Mouse (Mus musculus) embryonic facial prominence, embryonic 15.5 days (tissue): ENCODE data around the gene Fam53b. TPM values are rescaled to one million over a fixed set of nuclear protein-coding genes. Genes with fewer than 3 reads are reported as not detected.

ENCODE experiments used
- ATAC-seq: fragments of 200-750 bp; cut with Nextera tagmentation; 2 replicates; pipeline ENCODE4 v1.8.0; 2017; ENCODE audit warnings: low read depth, moderate TSS enrichment; ENCODE audit not compliant: insufficient number of reproducible peaks, low FRiP score, low TSS enrichment
- H3K27ac ChIP-seq: fragments of 300-500 bp; sonication (generic); replicated peaks from 2 replicates; pipeline ENCODE4 v1.5.1; 2015; ENCODE audit warnings: mild to moderate bottlenecking, inconsistent platforms
- H3K27me3 ChIP-seq: fragments of 300-500 bp; sonication (generic); 2 replicates; pipeline ENCODE4 v1.6.1; 2015; ENCODE audit warnings: inconsistent platforms
- H3K36me3 ChIP-seq: fragments of 300-500 bp; sonication (generic); 2 replicates; pipeline ENCODE4 v1.6.1; 2015; ENCODE audit warnings: mild to moderate bottlenecking, inconsistent platforms
- H3K4me1 ChIP-seq: fragments of 300-500 bp; sonication (generic); 2 replicates; pipeline ENCODE4 v1.6.1; 2015; ENCODE audit warnings: inconsistent platforms
- H3K4me2 ChIP-seq: fragments of 300-500 bp; sonication (generic); replicated peaks from 2 replicates; pipeline ENCODE4 v1.6.1; 2015; ENCODE audit warnings: mild to moderate bottlenecking, inconsistent platforms
- H3K4me3 ChIP-seq: fragments of 300-500 bp; sonication (generic); replicated peaks from 2 replicates; pipeline ENCODE4 v1.5.1; 2015; ENCODE audit warnings: mild to moderate bottlenecking, inconsistent platforms
- H3K9ac ChIP-seq: fragments of 300-500 bp; sonication (generic); 2 replicates; pipeline ENCODE4 v1.6.1; 2015; ENCODE audit warnings: inconsistent platforms
- H3K9me3 ChIP-seq: fragments of 300-500 bp; sonication (generic); replicated peaks from 2 replicates; pipeline ENCODE4 v1.6.1; 2016; ENCODE audit warnings: inconsistent platforms
- WGBS: fragments of 180-500 bp; shearing (Covaris S2); methylation state at CpG from one replicate; pipeline ENCODE4 v1.1.7; 2015; 5-methylcytosine and 5-hydroxymethylcytosine counted together
- polyA plus RNA-seq: library from polyadenylated mRNA; unstranded; fragments of >200 nt; fragmentation: Nextera tagmentation; extraction: Ambion mirVana; gene quantifications from 2 replicates; pipeline ENCODE4 v1.2.1, GENCODE M21; 2015

The Fam53b gene
- polyA plus RNA-seq, 1 experiment from 2014 or later, result 22.5 TPM

- H3K9ac ChIP-seq, result no peak overlapping the region
- no peaks in the 10 kb centered on the region for H3K9me3 ChIP-seq
- no peak overlapping the region for H3K4me2 ChIP-seq
- no peaks in the 10 kb centered on the region for H3K27me3 ChIP-seq
- peaks cover 19% of the 10 kb centered on the region for H3K4me1 ChIP-seq
- no peak overlapping the region for H3K27ac ChIP-seq
- H3K4me3 ChIP-seq, result no peak overlapping the region
- 77% methylated on average over 3 of the region's 3 CpGs for WGBS
- no peak for ATAC-seq
- H3K36me3 ChIP-seq, result no peaks in the 10 kb centered on the region
Measured at GRCm38 (mm10) chr7:132701412-132701811, 112.3 kb downstream of the Fam53b start.

GRCm38 (mm10) chr7:132700107-132700506 is 113.6 kb downstream of the Fam53b start:
- H3K27ac ChIP-seq, result no peak overlapping the region
- no peaks in the 10 kb centered on the region for H3K36me3 ChIP-seq
- peak; percentile 80 for ATAC-seq
- H3K4me2 ChIP-seq, result no peak overlapping the region
- H3K27me3 ChIP-seq, result no peaks in the 10 kb centered on the region
- no peaks in the 10 kb centered on the region for H3K9me3 ChIP-seq
- H3K4me3 ChIP-seq, result no peak overlapping the region
- no peak overlapping the region for H3K9ac ChIP-seq
- WGBS, result 46% methylated on average over 4 of the region's 4 CpGs
- H3K4me1 ChIP-seq, result peaks cover 19% of the 10 kb centered on the region

- Histone ChIP-seq H3K4me2 (no peak overlapping the region), H3K36me3 (no peaks in the 10 kb centered on the region), H3K4me1 (peaks cover 19% of the 10 kb centered on the region), H3K9ac (no peak overlapping the region), H3K9me3 (no peaks in the 10 kb centered on the region), H3K27ac (no peak overlapping the region), H3K27me3 (no peaks in the 10 kb centered on the region), H3K4me3 (no peak overlapping the region)
- ATAC-seq, result no peak
Measured at GRCm38 (mm10) chr7:132699639-132700038, 114.0 kb downstream of the Fam53b start.

GRCm38 (mm10) chr7:132699165-132699564 is 114.5 kb downstream of the Fam53b start:
- no peak overlapping the region for H3K9ac ChIP-seq
- no peak overlapping the region for H3K4me3 ChIP-seq
- H3K36me3 ChIP-seq, result no peaks in the 10 kb centered on the region
- H3K4me2 ChIP-seq, result no peak overlapping the region
- WGBS, result 72% methylated on average over 4 of the region's 4 CpGs
- no peaks in the 10 kb centered on the region for H3K27me3 ChIP-seq
- no peak for ATAC-seq
- H3K4me1 ChIP-seq, result peaks cover 19% of the 10 kb centered on the region
- no peaks in the 10 kb centered on the region for H3K9me3 ChIP-seq
- H3K27ac ChIP-seq, result no peak overlapping the region

DNA sequence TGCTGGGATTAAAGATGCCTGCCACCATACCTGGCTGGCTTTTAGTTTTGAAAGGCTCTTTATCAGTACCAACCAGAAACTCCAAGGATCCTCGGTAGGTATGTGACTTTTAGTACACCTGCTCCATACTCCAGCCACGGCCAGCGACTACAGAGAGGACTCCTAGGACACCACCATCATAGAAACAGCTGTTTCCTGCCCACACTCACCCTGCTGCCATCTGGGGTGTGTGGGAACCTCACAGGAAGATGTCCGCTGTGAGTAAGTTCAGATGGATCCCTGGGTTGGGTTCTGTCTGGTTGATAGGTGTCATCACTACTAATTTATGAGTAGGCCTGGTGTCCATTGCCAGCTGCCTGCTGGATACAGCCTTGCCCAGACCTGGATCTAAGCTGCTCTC is 114.9 kb downstream of the Fam53b start:
- Histone ChIP-seq H3K4me2 (no peak overlapping the region), H3K36me3 (no peaks in the 10 kb centered on the region), H3K9me3 (no peaks in the 10 kb centered on the region), H3K27me3 (no peaks in the 10 kb centered on the region), H3K4me3 (no peak overlapping the region), H3K4me1 (peaks cover 19% of the 10 kb centered on the region), H3K27ac (no peak overlapping the region), H3K9ac (no peak overlapping the region)
- ATAC-seq, result no peak
- WGBS, result 78% methylated on average over 4 of the region's 4 CpGs

- H3K36me3 ChIP-seq, result no peaks in the 10 kb centered on the region
- no peak overlapping the region for H3K4me2 ChIP-seq
- no peak for ATAC-seq
- H3K9me3 ChIP-seq, result no peaks in the 10 kb centered on the region
- no peak overlapping the region for H3K4me3 ChIP-seq
- 65% methylated on average over 8 of the region's 8 CpGs for WGBS
- H3K27me3 ChIP-seq, result no peaks in the 10 kb centered on the region
- H3K4me1 ChIP-seq, result peaks cover 25% of the 10 kb centered on the region
- H3K27ac ChIP-seq, result no peak overlapping the region; the same call in 1 of the 2 replicates
- H3K9ac ChIP-seq, result no peak overlapping the region
Measured at GRCm38 (mm10) chr7:132697258-132697796, 116.4 kb downstream of the Fam53b start.

DNA sequence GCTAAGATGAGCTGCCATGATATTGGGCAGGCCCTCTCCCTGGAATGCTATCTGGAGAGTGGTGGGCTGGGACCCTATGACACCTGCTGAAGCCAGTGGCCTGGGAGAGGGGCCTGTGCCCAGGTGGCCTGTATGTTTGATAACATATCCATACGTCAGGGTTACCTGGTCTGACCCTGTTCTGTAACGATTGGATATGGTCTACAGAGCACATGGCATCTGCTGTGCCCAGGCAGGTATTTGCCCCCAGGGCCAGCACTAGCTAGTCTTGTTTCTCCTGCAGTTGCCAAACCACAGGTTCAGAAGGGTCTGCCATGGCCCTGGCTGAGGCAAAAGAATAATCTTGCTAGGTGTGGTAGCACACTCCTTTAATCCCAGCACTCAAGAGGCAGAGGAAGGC is 120.1 kb downstream of the Fam53b start:
- ATAC-seq, result no peak
- Histone ChIP-seq H3K9ac (no peak overlapping the region), H3K27me3 (no peaks in the 10 kb centered on the region), H3K4me2 (no peak overlapping the region), H3K9me3 (no peaks in the 10 kb centered on the region), H3K27ac (no peak overlapping the region), H3K4me1 (peaks cover 10% of the 10 kb centered on the region), H3K4me3 (no peak overlapping the region), H3K36me3 (no peaks in the 10 kb centered on the region)
- WGBS, result 83% methylated on average over 2 of the region's 2 CpGs

- H3K4me2 ChIP-seq, result no peak overlapping the region
- no peak for ATAC-seq
- H3K4me3 ChIP-seq, result no peak overlapping the region
- no peaks in the 10 kb centered on the region for H3K9me3 ChIP-seq
- H3K4me1 ChIP-seq, result peaks cover 15% of the 10 kb centered on the region
- H3K27me3 ChIP-seq, result no peaks in the 10 kb centered on the region
- H3K9ac ChIP-seq, result no peak overlapping the region
- no peaks in the 10 kb centered on the region for H3K36me3 ChIP-seq
- WGBS, result 58% methylated on average over 9 of the region's 9 CpGs
- no peak overlapping the region for H3K27ac ChIP-seq
Measured at GRCm38 (mm10) chr7:132692719-132693118, 121.0 kb downstream of the Fam53b start.

DNA sequence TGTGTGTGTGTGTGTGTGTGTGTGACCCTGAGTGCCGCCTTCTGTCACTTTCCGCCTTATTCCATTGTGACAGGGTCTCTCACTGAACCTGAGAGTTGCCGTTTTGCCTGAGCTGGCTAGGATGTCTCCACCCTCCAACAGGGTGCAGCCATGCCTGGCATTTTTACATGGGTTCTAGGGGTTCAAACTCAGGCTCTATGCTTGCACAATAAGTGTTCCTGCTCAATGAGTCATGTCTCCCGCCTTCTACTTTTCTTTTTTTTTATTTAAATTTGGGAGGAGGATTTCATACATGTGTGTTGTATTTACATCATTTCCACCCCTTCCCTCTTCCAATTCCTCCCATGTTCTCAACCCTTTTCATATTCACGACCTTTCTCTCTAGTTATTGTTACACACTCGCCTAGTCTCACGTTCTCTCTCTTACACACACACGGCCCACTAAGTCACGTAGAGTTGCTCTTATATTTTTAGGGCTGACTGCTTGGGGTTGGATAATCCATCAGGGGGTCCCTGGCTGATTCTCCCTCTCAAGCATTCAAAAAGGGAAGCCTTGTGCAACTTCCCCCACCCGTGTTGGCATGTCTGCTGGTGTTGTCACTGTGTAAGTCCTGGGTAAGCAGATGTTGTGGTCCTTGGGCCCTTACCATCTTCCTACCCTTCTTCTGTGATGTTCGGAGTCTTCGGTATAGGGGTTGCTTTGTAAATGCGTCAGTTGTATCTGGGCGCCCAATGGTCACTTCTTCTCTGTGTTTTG is 122.8 kb downstream of the Fam53b start:
- ATAC-seq, result no peak
- Histone ChIP-seq H3K4me3 (no peak overlapping the region), H3K27me3 (no peaks in the 10 kb centered on the region), H3K4me1 (peaks cover 19% of the 10 kb centered on the region), H3K9me3 (no peaks in the 10 kb centered on the region), H3K4me2 (no peak overlapping the region), H3K9ac (no peak overlapping the region), H3K36me3 (no peaks in the 10 kb centered on the region), H3K27ac (no peak overlapping the region)
- WGBS, result 77% methylated on average over 14 of the region's 14 CpGs

- Histone ChIP-seq H3K27ac (0 out of 2 replicates have a peak overlapping the region, but pooled peaks have one; percentile 3), H3K4me2 (no peak overlapping the region), H3K4me1 (peaks cover 19% of the 10 kb centered on the region), H3K27me3 (no peaks in the 10 kb centered on the region), H3K36me3 (no peaks in the 10 kb centered on the region), H3K9ac (no peak overlapping the region), H3K4me3 (no peak overlapping the region), H3K9me3 (no peaks in the 10 kb centered on the region)
- ATAC-seq, result no peak
- WGBS, result 57% methylated on average over 5 of the region's 5 CpGs
Measured at GRCm38 (mm10) chr7:132689722-132690121, 124.0 kb downstream of the Fam53b start.

DNA sequence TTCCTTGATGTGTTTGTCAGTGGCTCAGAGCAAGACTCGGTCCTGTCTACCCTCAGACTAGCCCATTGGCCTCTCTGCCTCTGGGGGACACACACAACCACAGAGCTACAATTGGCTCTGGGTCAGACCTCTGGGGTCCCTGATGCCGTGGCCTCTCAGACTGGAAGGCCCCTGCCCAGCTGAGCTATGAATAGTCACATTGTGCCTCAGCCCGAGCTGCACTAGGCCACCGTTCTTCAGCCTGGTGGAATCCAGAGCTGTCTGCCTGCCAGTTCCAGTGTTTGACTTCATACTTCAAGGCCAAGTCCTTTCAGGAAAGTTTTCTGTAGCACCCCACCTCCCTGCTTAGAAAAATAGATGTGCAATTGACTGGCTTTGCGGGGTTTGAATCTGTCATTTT is 125.0 kb downstream of the Fam53b start:
- peaks cover 19% of the 10 kb centered on the region for H3K4me1 ChIP-seq
- no peak overlapping the region for H3K4me2 ChIP-seq
- no peaks in the 10 kb centered on the region for H3K36me3 ChIP-seq
- H3K27me3 ChIP-seq, result no peaks in the 10 kb centered on the region
- peak; percentile 58; the same call in 1 of the 2 replicates for ATAC-seq
- no peak overlapping the region for H3K9ac ChIP-seq
- WGBS, result 36% methylated on average over 5 of the region's 5 CpGs
- no peaks in the 10 kb centered on the region for H3K9me3 ChIP-seq
- 0 out of 2 replicates have a peak overlapping the region, but pooled peaks have one; percentile 6 for H3K27ac ChIP-seq
- H3K4me3 ChIP-seq, result no peak overlapping the region

- 0 out of 2 replicates have a peak overlapping the region, but pooled peaks have one; percentile 39 for H3K27ac ChIP-seq
- no peak overlapping the region for H3K9ac ChIP-seq
- no peaks in the 10 kb centered on the region for H3K9me3 ChIP-seq
- H3K4me2 ChIP-seq, result no peak overlapping the region
- H3K4me3 ChIP-seq, result no peak overlapping the region
- peaks cover 18% of the 10 kb centered on the region for H3K4me1 ChIP-seq
- no peaks in the 10 kb centered on the region for H3K27me3 ChIP-seq
- ATAC-seq, result no peak
- 41% methylated on average over 2 of the region's 2 CpGs for WGBS
- no peaks in the 10 kb centered on the region for H3K36me3 ChIP-seq
Measured at GRCm38 (mm10) chr7:132687897-132688296, 125.8 kb downstream of the Fam53b start.
